Mouse (Mus musculus) myocyte (in vitro differentiated cells): ENCODE measurements at regions not wholly inside any gene's neighbourhood (a gene's known extent, or its start where the extent isn't known, plus 50 kb on each side); places are given as distances from the start of the nearest gene placed in this dataset.
A peak's percentile ranks its signal among the peaks of the same experiment; 100 is the strongest.

ENCODE experiments used
- CEBPB ChIP-seq: IDR thresholded peaks from 2 replicates; pipeline ENCODE4 v1.6.1; 2011; ENCODE audit warnings: mild to moderate bottlenecking, moderate library complexity; ENCODE audit not compliant: poor library complexity, insufficient read depth, severe bottlenecking
- E2F4 ChIP-seq: IDR thresholded peaks from one replicate; pipeline ENCODE4 v1.6.1; 2011; ENCODE audit warnings: mild to moderate bottlenecking, control low read depth, moderate library complexity; ENCODE audit not compliant: insufficient read depth
- MAX ChIP-seq: IDR thresholded peaks from one replicate; pipeline ENCODE4 v1.6.1; 2011; ENCODE audit warnings: low read depth, mild to moderate bottlenecking, control low read depth
- POLR2A ChIP-seq: IDR thresholded peaks from one replicate; pipeline ENCODE4 v1.6.1; 2011; ENCODE audit warnings: low read depth, mild to moderate bottlenecking, control low read depth, moderate library complexity; ENCODE audit not compliant: insufficient read length
- POLR2AphosphoS2 ChIP-seq: IDR thresholded peaks from one replicate; pipeline ENCODE4 v1.6.1; 2011; ENCODE audit warnings: low read depth, control low read depth; ENCODE audit not compliant: insufficient read length
- TCF12 ChIP-seq: IDR thresholded peaks from one replicate; pipeline ENCODE4 v1.6.1; 2011; ENCODE audit warnings: mild to moderate bottlenecking, control low read depth; ENCODE audit not compliant: poor library complexity, insufficient read depth, severe bottlenecking
- TCF3 ChIP-seq: IDR thresholded peaks from one replicate; pipeline ENCODE4 v1.6.1; 2011; ENCODE audit warnings: low read depth, control low read depth; ENCODE audit not compliant: insufficient read length
- USF1 ChIP-seq: IDR thresholded peaks from one replicate; pipeline ENCODE4 v1.6.1; 2011; ENCODE audit warnings: low read depth, mild to moderate bottlenecking, control low read depth, moderate library complexity

- TF ChIP-seq POLR2A (no peak), E2F4 (no peak), USF1 (no peak), TCF12 (no peak), TCF3 (no peak), MAX (no peak), POLR2AphosphoS2 (no peak), CEBPB (peak; percentile 78)
Measured at GRCm38 (mm10) chr15:60141554-60142070, 125.2 kb upstream of the 4933412E24Rik start.
